ENCODE assay signal across 14 mouse cellular contexts in the genomic region with DNA sequence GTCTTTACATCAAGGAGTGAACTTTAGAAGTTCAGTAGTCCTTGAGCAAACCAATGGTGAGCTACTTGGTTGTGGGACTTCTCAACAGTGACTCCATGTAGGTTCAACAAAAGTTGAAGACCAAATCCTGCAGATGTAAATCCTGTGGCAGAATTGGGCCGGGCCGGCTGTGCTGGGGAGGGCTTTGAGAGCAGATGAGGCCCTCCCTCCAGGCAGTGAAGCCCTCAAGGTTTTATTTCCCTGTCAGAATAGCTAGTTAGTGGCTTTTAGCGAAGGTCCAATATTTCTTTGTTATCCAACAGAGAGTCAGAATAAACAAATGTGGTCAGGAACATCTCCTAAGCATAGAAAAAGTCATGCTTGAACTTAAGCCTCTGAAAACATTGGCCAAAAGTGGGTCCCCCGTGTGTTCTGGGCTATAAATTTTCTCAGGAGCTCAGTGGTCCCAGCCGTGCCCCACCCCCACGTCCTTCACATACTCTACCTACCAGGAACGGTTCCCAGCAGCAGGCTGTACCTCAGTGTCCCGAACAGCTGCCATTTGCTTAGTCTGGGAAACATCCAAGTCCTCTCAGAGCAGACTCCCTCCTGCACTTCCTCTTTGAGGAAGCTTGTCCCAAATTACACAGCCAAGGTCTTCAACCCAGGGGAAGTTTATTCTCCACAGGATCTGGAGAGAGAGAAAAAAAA.
DNase-seq lines count a peak whose midpoint lies in the region; ATAC-seq and TF ChIP-seq lines count a peak whose summit lies in the region.
"Had no signal": no experiment of that assay in that cellular context is flagged by ENCODE, and none has a peak within 500 bp of the region (broad histone marks: within the 10 kb centered on the region; RNA-seq: fewer than 3 reads in every experiment).

No protein-coding gene starts in this region.

- TF ChIP-seq POLR2A in embryonic fibroblast, embryonic 13.5 days (IDR thresholded peaks at IDR 0.05; ENCODE audit: low read depth, low read length), result no peak

- H3K9ac ChIP-seq in kidney, embryonic 14.5 days (ENCODE audit: low read depth, low read length), result no peak overlapping the region
- H3K9ac ChIP-seq in heart, embryonic 13.5 days, result no peak overlapping the region
- H3K9ac ChIP-seq: embryonic facial prominence, embryonic 12.5 days; hindbrain, embryonic 15.5 days; liver, embryonic 13.5 days had no signal

- no peak overlapping the region for H3K4me3 ChIP-seq in kidney, embryonic 14.5 days (ENCODE audit: low read length)
- no peak overlapping the region for H3K4me3 ChIP-seq in embryonic fibroblast, embryonic 13.5 days (ENCODE audit: insufficient read depth, low read length)
- H3K4me3 ChIP-seq in heart, embryonic 13.5 days, result no peak overlapping the region
- H3K4me3 ChIP-seq in midbrain, embryonic 10.5 days, result no peak overlapping the region
- H3K4me3 ChIP-seq: embryonic facial prominence, embryonic 12.5 days; hindbrain, embryonic 15.5 days; liver, embryonic 13.5 days; myocyte had no signal

- DNase-seq in kidney, postnatal 36 days, result no peak
- peak; percentile 24 for DNase-seq in kidney, postnatal 14 days
- DNase-seq in midbrain, embryonic 10.5 days (ENCODE audit: low spot score), result no peak
- DNase-seq: cerebellum, adult 9-10 months; liver, embryonic 13.5 days; thymus, postnatal 25 days had no signal

- TF ChIP-seq CTCF in embryonic fibroblast, embryonic 13.5 days (IDR thresholded peaks at IDR 0.05; ENCODE audit: borderline replicate concordance, insufficient read depth, low read length), result no peak

- H3K36me3 ChIP-seq in kidney, embryonic 14.5 days (ENCODE audit: control insufficient read depth, insufficient read depth, low read length), result no peaks in the 10 kb centered on the region
- H3K36me3 ChIP-seq in heart, embryonic 13.5 days, result no peaks in the 10 kb centered on the region
- no peaks in the 10 kb centered on the region for H3K36me3 ChIP-seq in midbrain, embryonic 10.5 days
- H3K36me3 ChIP-seq: embryonic facial prominence, embryonic 12.5 days; hindbrain, embryonic 15.5 days; liver, embryonic 13.5 days had no signal

- H3K9me3 ChIP-seq in kidney, embryonic 14.5 days (ENCODE audit: control insufficient read depth, low read length), result no peaks in the 10 kb centered on the region
- no peaks in the 10 kb centered on the region for H3K9me3 ChIP-seq in heart, embryonic 13.5 days
- no peaks in the 10 kb centered on the region for H3K9me3 ChIP-seq in midbrain, embryonic 10.5 days (replicated peaks)
- H3K9me3 ChIP-seq: embryonic facial prominence, embryonic 12.5 days; hindbrain, embryonic 15.5 days; liver, embryonic 13.5 days had no signal

- ATAC-seq in kidney, embryonic 14.5 days (ENCODE audit: low FRiP score, low TSS enrichment), result peak; percentile 88
- no peak for ATAC-seq in heart, embryonic 13.5 days (ENCODE audit: extremely low read depth, insufficient number of reproducible peaks, low FRiP score, low TSS enrichment)
- ATAC-seq in granulocyte monocyte progenitor cell, adult 5-6 weeks (replicated peaks; ENCODE audit: poor library complexity, severe bottlenecking), result no peak; the same call in 1 of the 2 replicates

- no peak overlapping the region for H3K4me2 ChIP-seq in kidney, embryonic 14.5 days (replicated peaks; ENCODE audit: low read depth, low read length)
- H3K4me2 ChIP-seq in heart, embryonic 13.5 days, result no peak overlapping the region
- H3K4me2 ChIP-seq: embryonic facial prominence, embryonic 12.5 days; hindbrain, embryonic 15.5 days; liver, embryonic 13.5 days had no signal

- WGBS in kidney, embryonic 14.5 days, result 22% methylated on average over 8 of the region's 8 CpGs
- 61% methylated on average over 8 of the region's 8 CpGs for WGBS in heart, embryonic 13.5 days
- 84% methylated on average over 8 of the region's 8 CpGs for WGBS in midbrain, embryonic 10.5 days

- no peaks in the 10 kb centered on the region for H3K27me3 ChIP-seq in kidney, embryonic 14.5 days (ENCODE audit: control insufficient read depth, insufficient read depth, low read length)
- peaks cover 47% of the 10 kb centered on the region for H3K27me3 ChIP-seq in heart, embryonic 13.5 days (replicated peaks)
- peaks cover 3% of the 10 kb centered on the region; the same call in 1 of the 2 replicates for H3K27me3 ChIP-seq in midbrain, embryonic 10.5 days (ENCODE audit: low read depth, poor library complexity, severe bottlenecking)
- H3K27me3 ChIP-seq: CH12.LX; embryonic facial prominence, embryonic 12.5 days; hindbrain, embryonic 15.5 days; liver, embryonic 13.5 days had no signal

- peak overlapping the region; percentile 77 for H3K27ac ChIP-seq in kidney, embryonic 14.5 days (ENCODE audit: low read depth, low read length)
- H3K27ac ChIP-seq in embryonic fibroblast, embryonic 13.5 days (ENCODE audit: insufficient read depth, low read length), result peak overlapping the region; percentile 42
- H3K27ac ChIP-seq in heart, embryonic 13.5 days (replicated peaks), result peak overlapping the region; percentile 58; the same call in 1 of the 2 replicates
- no peak overlapping the region for H3K27ac ChIP-seq in midbrain, embryonic 10.5 days (replicated peaks)
- H3K27ac ChIP-seq: hindbrain, embryonic 15.5 days; liver, embryonic 13.5 days had no signal

- H3K4me1 ChIP-seq in kidney, embryonic 14.5 days (ENCODE audit: control insufficient read depth, insufficient read depth, low read length), result peaks cover 34% of the 10 kb centered on the region
- peaks cover 13% of the 10 kb centered on the region; the same call in 1 of the 2 replicates for H3K4me1 ChIP-seq in embryonic fibroblast, embryonic 13.5 days (ENCODE audit: control insufficient read depth, insufficient read depth, low read length)
- peaks cover 25% of the 10 kb centered on the region for H3K4me1 ChIP-seq in heart, embryonic 13.5 days
- peaks cover 37% of the 10 kb centered on the region for H3K4me1 ChIP-seq in midbrain, embryonic 10.5 days
